Mouse (Mus musculus): ENCODE data around the gene Stx1b. TPM values are rescaled to one million over a fixed set of nuclear protein-coding genes. Genes with fewer than 3 reads are reported as not detected.
"Not testable (repeated sequence)": the region's sequence is repeated elsewhere in the genome, so short reads cannot be mapped to it uniquely, and the experiment has no call there.

The Stx1b gene
- polyA plus RNA-seq, 1 experiment from 2014 or later: 16.3 TPM

- Histone ChIP-seq H3K27me3 (no peaks in the 10 kb centered on the region; the same call in none of the 2 replicates), H3K4me2 (replicated peaks) (peak overlapping the region; percentile 100), H3K9me3 (no peaks in the 10 kb centered on the region), H3K4me3 (peak overlapping the region; percentile 68), H3K4me1 (peaks cover 7% of the 10 kb centered on the region; the same call in 1 of the 2 replicates), H3K27ac (replicated peaks) (peak overlapping the region; percentile 83), H3K9ac (replicated peaks) (peak overlapping the region; percentile 61), H3K36me3 (no peaks in the 10 kb centered on the region)
- WGBS: 4% methylated on average over 15 of the region's 15 CpGs
- ATAC-seq (ENCODE audit: low FRiP score, low read depth): peak; percentile 10; the same call in 1 of the 2 replicates
Observed at GRCm38 (mm10) chr7:127840886-127841285, 16.5 kb upstream of the Stx1b start.

- not testable (repeated sequence) for H3K36me3 ChIP-seq; ATAC-seq (ENCODE audit: low FRiP score, low read depth); H3K27ac ChIP-seq (replicated peaks); H3K4me1 ChIP-seq; H3K9me3 ChIP-seq; H3K4me3 ChIP-seq; H3K9ac ChIP-seq (replicated peaks); H3K27me3 ChIP-seq; H3K4me2 ChIP-seq (replicated peaks)
- 70% methylated on average over 2 of the region's 2 CpGs for WGBS
Observed at GRCm38 (mm10) chr7:127840031-127840430, 15.7 kb upstream of the Stx1b start.

- not testable (repeated sequence) for H3K27ac ChIP-seq (replicated peaks); H3K4me3 ChIP-seq; H3K9me3 ChIP-seq; ATAC-seq (ENCODE audit: low FRiP score, low read depth); H3K36me3 ChIP-seq; H3K9ac ChIP-seq (replicated peaks); H3K4me2 ChIP-seq (replicated peaks); H3K4me1 ChIP-seq; H3K27me3 ChIP-seq
- 83% methylated on average over 4 of the region's 4 CpGs for WGBS
Observed at GRCm38 (mm10) chr7:127837878-127838277, 13.5 kb upstream of the Stx1b start.

GRCm38 (mm10) chr7:127837473-127837872, 13.1 kb upstream of the Stx1b start:
- H3K9me3 ChIP-seq: no peaks in the 10 kb centered on the region
- no peak overlapping the region for H3K27ac ChIP-seq (replicated peaks)
- H3K4me3 ChIP-seq: no peak overlapping the region
- peaks cover 7% of the 10 kb centered on the region; the same call in 1 of the 2 replicates for H3K4me1 ChIP-seq
- no peak overlapping the region for H3K9ac ChIP-seq (replicated peaks)
- H3K4me2 ChIP-seq (replicated peaks): no peak overlapping the region
- ATAC-seq (ENCODE audit: low FRiP score, low read depth): no peak
- 83% methylated on average over 5 of the region's 5 CpGs for WGBS
- no peaks in the 10 kb centered on the region; the same call in none of the 2 replicates for H3K27me3 ChIP-seq
- H3K36me3 ChIP-seq: no peaks in the 10 kb centered on the region

- H3K9ac ChIP-seq (replicated peaks): no peak overlapping the region
- 81% methylated on average over 2 of the region's 2 CpGs for WGBS
- H3K4me1 ChIP-seq: no peaks in the 10 kb centered on the region
- no peaks in the 10 kb centered on the region for H3K36me3 ChIP-seq
- H3K4me3 ChIP-seq: no peak overlapping the region
- no peak for ATAC-seq (ENCODE audit: low FRiP score, low read depth)
- H3K4me2 ChIP-seq (replicated peaks): no peak overlapping the region
- H3K27me3 ChIP-seq: no peaks in the 10 kb centered on the region; the same call in none of the 2 replicates
- no peaks in the 10 kb centered on the region for H3K9me3 ChIP-seq
- H3K27ac ChIP-seq (replicated peaks): no peak overlapping the region
Observed at GRCm38 (mm10) chr7:127835550-127835949, 11.2 kb upstream of the Stx1b start.

DNA sequence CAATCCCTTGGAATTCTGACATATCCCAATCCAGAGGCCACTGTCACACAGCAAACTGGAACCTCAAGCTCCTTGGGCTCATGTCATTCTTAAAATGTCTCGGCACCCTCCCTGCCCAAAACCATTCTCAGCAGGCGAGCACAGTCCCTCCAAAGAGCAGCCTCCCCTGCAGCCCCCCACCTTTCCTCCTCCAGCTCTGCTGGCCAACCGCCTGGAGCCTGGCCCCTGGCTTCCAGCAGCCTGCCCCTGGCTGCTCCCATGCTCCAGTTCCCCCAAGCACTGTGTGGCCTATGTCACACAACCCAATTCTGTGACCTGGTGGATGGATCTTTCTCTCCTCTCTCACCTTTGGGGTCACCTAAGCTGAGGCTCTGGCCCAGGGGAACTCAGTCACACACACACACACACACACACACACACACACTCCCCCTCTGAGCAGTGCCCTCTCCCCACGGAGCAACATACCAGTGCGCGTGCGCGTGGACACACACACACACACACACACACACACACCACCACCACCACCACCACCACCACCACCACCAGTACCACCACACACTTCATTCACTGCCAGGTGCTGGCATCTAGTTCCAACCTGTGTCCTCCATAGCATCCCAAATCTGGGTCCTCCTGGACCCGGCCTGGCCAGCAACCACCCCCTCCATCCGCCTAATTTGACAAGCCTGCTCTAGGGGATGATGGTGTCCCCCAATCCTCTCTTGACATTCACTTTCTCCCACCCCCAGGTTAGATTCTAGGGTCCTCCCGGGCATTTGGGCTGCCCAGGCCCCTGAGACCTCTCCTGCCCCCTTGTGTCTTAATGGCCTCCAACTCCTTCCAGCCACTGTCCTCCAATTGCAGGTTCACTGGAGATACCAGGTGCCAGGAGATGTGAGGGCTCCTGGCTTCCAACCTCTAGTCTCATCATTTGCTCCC, 845 bp downstream of the Stx1b start:
- WGBS: 62% methylated on average over 11 of the region's 11 CpGs
- peak overlapping the region; percentile 84 for H3K27ac ChIP-seq (replicated peaks)
- H3K9me3 ChIP-seq: no peaks in the 10 kb centered on the region
- peak overlapping the region; percentile 93 for H3K9ac ChIP-seq (replicated peaks)
- no peaks in the 10 kb centered on the region for H3K27me3 ChIP-seq
- H3K4me3 ChIP-seq: peak overlapping the region; percentile 80
- H3K36me3 ChIP-seq: no peaks in the 10 kb centered on the region
- ATAC-seq (ENCODE audit: low FRiP score, low read depth): peak; percentile 45; the same call in 1 of the 2 replicates
- H3K4me1 ChIP-seq: peaks cover 22% of the 10 kb centered on the region
- peak overlapping the region; percentile 69 for H3K4me2 ChIP-seq (replicated peaks)

DNA sequence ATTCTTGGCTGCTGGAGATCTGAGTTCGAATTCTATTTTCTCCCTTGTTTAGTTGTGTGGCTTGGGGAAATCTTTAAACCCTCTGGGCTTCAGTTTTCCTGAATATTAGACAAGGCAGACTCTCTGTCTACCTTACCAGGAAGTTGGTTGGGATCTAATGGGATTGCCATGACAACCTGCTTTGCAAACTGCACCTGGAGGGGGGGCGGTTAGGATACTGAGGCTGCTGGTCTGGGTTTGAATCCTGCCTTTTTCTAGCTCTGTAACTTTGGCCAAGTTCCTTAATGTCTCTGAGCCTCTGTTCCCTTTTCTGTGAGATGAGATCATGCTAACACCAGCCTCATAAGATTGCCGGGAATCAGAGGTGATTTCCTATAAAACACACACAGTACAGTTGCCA, 1.9 kb downstream of the Stx1b start:
- H3K9ac ChIP-seq (replicated peaks): no peak overlapping the region
- no peak for ATAC-seq (ENCODE audit: low FRiP score, low read depth)
- no peaks in the 10 kb centered on the region for H3K9me3 ChIP-seq
- H3K27me3 ChIP-seq: no peaks in the 10 kb centered on the region
- H3K4me3 ChIP-seq: no peak overlapping the region
- WGBS: 89% methylated on average over 3 of the region's 3 CpGs
- no peak overlapping the region for H3K27ac ChIP-seq (replicated peaks)
- H3K4me1 ChIP-seq: peaks cover 22% of the 10 kb centered on the region
- 0 out of 2 replicates have a peak, but pooled peaks cover 5% of the 10 kb centered on the region for H3K36me3 ChIP-seq
- no peak overlapping the region for H3K4me2 ChIP-seq (replicated peaks)

GRCm38 (mm10) chr7:127820836-127821509, 3.4 kb downstream of the Stx1b start:
- 79% methylated on average over 13 of the region's 13 CpGs for WGBS
- Histone ChIP-seq H3K36me3 (0 out of 2 replicates have a peak, but pooled peaks cover 7% of the 10 kb centered on the region), H3K9me3 (no peaks in the 10 kb centered on the region), H3K27ac (replicated peaks) (no peak overlapping the region), H3K4me1 (peaks cover 22% of the 10 kb centered on the region), H3K9ac (replicated peaks) (no peak overlapping the region), H3K4me2 (replicated peaks) (no peak overlapping the region), H3K27me3 (no peaks in the 10 kb centered on the region), H3K4me3 (no peak overlapping the region)
- no peak for ATAC-seq (ENCODE audit: low FRiP score, low read depth)

DNA sequence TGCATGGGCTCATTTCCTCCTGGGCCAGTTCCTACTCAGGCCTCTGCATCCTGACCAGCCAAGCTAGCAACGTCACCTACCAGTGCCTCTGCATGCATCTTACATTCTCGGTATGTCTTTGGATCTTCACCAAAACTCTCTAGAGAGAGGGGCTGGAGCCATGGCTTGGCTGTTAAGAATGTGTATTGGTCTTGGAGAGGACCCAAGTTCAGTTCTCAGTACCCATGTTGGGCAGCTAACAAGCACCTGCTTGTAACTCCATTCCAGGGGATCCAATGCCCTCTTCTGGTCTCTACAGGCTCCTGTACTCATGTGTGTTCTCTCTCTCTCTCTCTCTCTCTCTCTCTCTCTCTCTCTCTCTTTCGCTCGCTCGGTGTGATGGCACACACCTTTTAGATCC, 6.6 kb downstream of the Stx1b start:
- Histone ChIP-seq H3K9me3 (no peaks in the 10 kb centered on the region), H3K4me1 (peaks cover 2% of the 10 kb centered on the region; the same call in 1 of the 2 replicates), H3K27me3 (no peaks in the 10 kb centered on the region), H3K4me3 (no peak overlapping the region), H3K4me2 (replicated peaks) (no peak overlapping the region), H3K27ac (replicated peaks) (no peak overlapping the region), H3K9ac (replicated peaks) (no peak overlapping the region), H3K36me3 (peaks cover 17% of the 10 kb centered on the region; the same call in 1 of the 2 replicates)
- 95% methylated on average over 5 of the region's 5 CpGs for WGBS
- no peak for ATAC-seq (ENCODE audit: low FRiP score, low read depth)

GRCm38 (mm10) chr7:127817053-127817452, 7.3 kb downstream of the Stx1b start:
- Histone ChIP-seq H3K27ac (replicated peaks) (no peak overlapping the region), H3K27me3 (no peaks in the 10 kb centered on the region), H3K4me1 (0 out of 2 replicates have a peak, but pooled peaks cover 1% of the 10 kb centered on the region), H3K9me3 (no peaks in the 10 kb centered on the region), H3K9ac (replicated peaks) (no peak overlapping the region), H3K4me2 (replicated peaks) (no peak overlapping the region), H3K4me3 (no peak overlapping the region), H3K36me3 (peaks cover 22% of the 10 kb centered on the region; the same call in 1 of the 2 replicates)
- WGBS: 85% methylated on average over 7 of the region's 7 CpGs
- ATAC-seq (ENCODE audit: low FRiP score, low read depth): no peak

GRCm38 (mm10) chr7:127815954-127816821, 8.2 kb downstream of the Stx1b start:
- Histone ChIP-seq H3K4me2 (replicated peaks) (no peak overlapping the region), H3K27me3 (no peaks in the 10 kb centered on the region), H3K4me3 (no peak overlapping the region), H3K4me1 (no peaks in the 10 kb centered on the region), H3K27ac (replicated peaks) (no peak overlapping the region), H3K9ac (replicated peaks) (no peak overlapping the region), H3K36me3 (peaks cover 25% of the 10 kb centered on the region; the same call in 1 of the 2 replicates), H3K9me3 (no peaks in the 10 kb centered on the region)
- WGBS: 73% methylated on average over 15 of the region's 15 CpGs
- no peak for ATAC-seq (ENCODE audit: low FRiP score, low read depth)
